Mouse (Mus musculus) spleen, postnatal 14 days (tissue): ENCODE results near the gene Ppp2r5e.

Source experiments
- DNase-seq, 2 experiments: peaks; one replicate each; pipeline ENCODE4 v3.0.0; 2021 to 2022; ENCODE audit warnings: low spot score in 2 of 2

The Ppp2r5e gene

GRCm38 (mm10) chr12:75577255-75577654, 18.8 kb downstream of the Ppp2r5e start:
- DNase-seq, result no peak

GRCm38 (mm10) chr12:75572271-75572670, 23.8 kb downstream of the Ppp2r5e start:
- peak; percentile 27 to 41 for DNase-seq

- no peak for DNase-seq
These were observed 25.9 kb downstream of the Ppp2r5e start for GRCm38 (mm10) chr12:75570138-75570537.

GRCm38 (mm10) chr12:75567745-75568144, 28.3 kb downstream of the Ppp2r5e start:
- DNase-seq, result no peak

- DNase-seq, result no peak
These were observed 30.3 kb downstream of the Ppp2r5e start for GRCm38 (mm10) chr12:75565756-75566155.

- no peak for DNase-seq
These were observed 31.5 kb downstream of the Ppp2r5e start for GRCm38 (mm10) chr12:75564498-75564897.

GRCm38 (mm10) chr12:75562996-75563618, 32.9 kb downstream of the Ppp2r5e start:
- no peak for DNase-seq

DNA sequence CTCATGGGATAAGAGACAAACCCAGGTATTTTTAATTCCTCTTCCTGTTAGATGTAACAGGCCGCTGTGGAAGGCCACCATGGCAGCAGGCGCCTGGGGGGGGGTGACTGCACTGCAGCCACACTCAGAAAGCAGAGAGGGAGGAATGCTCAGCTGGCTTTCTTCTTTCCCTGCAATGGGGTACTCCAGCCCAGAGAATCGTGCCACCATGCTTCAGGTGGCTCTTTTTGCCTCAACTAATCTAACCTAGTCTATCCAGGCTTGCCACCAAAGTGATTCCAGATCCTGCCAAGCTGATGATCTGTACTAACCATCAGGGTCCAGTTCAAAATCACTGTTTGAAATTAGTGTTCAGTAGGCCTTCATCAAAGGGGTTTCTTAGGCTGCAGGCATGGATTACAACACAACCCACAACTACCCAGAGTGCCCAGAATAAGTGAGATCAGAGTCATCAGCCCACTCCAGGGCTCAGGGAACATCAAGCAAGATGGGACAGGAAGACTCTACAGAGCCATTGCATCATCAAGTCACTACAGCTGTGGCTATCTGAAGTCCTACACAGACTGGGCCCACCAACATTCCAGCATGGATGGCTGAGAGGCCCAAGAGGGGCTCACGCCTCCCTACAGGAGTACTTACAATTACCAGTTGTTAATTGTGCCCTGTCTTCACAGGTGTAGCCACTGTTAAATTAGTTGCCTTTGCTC, 35.2 kb downstream of the Ppp2r5e start:
- DNase-seq, result no peak

GRCm38 (mm10) chr12:75559196-75559595, 36.8 kb downstream of the Ppp2r5e start:
- DNase-seq, result no peak

DNA sequence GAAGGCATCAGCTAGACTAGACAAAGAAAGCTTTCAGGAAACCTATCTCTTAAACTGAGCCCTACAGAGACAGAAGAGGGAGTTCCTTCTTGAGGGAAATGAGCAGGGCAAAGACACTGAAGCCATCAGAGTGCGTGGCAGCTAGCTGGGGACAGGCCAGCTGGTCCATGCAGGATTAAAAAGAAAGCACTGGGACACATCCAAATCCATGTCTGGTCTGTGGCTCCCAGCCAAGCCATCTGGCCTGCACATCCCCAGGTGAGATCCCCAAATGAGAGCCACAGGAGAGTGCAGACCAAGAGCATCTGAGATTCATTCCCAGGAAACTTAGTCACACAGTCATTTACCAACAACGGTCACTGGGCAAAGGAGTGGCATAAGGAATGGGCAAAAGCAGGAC, 38.2 kb downstream of the Ppp2r5e start:
- DNase-seq, result no peak

- DNase-seq, result no peak
These were observed 41.0 kb downstream of the Ppp2r5e start for GRCm38 (mm10) chr12:75555032-75555431.

GRCm38 (mm10) chr12:75552296-75552695, 43.7 kb downstream of the Ppp2r5e start:
- DNase-seq, result no peak

DNA sequence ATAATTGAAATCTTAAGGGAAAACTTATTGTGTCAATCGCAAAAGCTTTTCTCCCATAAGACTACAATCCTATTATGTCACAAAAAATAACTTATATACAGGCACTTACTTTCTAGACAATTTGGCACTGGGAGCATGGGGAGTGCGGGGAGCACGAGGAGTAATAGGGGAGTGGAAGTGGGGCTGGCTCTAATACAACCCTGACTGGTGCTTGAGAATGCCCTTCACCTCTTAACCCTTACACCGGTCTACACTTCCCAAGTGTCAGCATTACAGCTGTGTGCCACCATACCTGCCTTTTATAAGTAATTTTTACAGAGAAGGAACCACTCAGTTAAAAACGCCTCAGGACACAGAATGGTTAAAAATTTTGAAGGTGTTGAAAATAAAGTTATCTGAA, 44.4 kb downstream of the Ppp2r5e start:
- no peak for DNase-seq

DNA sequence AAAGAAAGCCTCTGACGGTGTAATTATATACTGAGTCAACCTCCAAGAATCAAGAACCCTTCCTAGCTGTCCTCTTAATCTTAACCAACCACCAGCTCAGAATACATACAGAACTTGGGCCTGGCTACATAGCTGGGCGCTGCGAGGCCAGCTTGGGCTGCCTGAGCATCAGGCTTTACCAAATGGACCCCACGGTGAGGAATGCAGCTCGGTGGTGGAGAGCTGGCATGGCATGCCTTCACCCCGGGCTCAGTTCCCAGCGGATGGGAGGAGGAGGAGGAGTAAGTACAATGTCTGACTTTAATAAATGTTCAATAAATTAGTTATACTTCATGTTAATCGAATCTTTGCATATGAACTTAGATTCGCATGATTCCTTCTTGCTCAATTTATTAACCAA, 47.0 kb downstream of the Ppp2r5e start:
- no peak for DNase-seq

DNA sequence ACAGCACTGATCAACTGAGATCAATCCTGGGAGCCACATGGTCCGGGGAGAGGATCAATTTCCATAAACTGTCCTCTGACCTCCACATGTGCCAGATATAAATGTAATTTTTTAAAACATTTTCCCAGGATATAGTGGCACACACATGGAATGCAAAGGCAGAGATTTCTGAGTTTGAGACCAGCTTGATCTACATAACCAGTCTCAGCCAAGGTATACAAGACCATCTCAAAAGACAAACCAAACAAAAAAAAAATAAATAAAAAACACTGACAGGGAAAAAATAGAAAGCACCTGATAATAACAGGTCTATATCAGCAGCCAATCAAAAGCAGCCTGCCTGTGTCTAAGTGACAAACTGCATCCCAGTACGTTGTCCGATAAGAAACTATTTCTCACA, 48.9 kb downstream of the Ppp2r5e start:
- DNase-seq, result no peak

DNA sequence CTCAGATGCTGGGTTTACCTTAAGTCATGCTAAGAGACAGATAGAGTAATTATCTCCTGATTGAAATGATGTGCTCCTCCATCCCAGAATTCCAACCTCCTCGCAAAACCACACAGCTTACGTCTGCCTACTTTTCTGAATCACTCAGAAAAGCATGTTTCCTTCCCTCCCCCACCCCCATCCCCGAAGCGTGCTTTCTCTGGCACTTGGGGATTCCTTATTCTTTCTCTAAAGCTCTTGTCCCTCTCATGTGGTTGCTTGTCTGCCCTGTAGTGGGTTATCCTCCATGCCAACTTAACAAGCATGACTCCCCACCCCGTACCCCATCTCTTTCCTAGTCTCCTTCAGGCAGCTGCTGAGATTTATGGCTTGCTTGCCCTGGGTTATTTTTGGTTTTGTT, 49.8 kb downstream of the Ppp2r5e start:
- no peak for DNase-seq

DNA sequence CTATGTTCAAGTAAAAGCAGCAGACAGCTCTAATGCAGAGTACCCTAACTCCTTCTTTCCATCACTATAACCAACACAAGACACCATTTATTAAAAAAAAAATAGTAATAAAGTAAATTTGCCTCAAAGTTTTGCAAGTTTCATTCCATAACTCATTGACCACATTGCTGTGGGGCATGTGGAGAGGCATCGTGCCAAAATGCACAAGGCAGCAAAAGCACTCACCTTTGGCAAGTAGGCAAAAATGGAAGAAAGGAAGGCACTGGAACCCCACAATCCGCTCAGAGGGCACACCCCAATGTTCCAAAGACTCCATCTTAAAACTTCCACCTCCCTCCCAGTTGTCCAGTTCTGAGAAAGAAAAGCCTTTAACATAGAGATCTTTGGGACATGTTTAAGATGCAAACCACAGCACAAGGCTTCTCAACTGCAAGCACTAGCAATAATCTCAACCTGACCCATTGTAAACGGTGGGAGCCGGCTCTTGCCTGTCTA, 50.6 kb downstream of the Ppp2r5e start:
- DNase-seq, result no peak

GRCm38 (mm10) chr12:75544666-75545065, 51.4 kb downstream of the Ppp2r5e start:
- no peak for DNase-seq

DNA sequence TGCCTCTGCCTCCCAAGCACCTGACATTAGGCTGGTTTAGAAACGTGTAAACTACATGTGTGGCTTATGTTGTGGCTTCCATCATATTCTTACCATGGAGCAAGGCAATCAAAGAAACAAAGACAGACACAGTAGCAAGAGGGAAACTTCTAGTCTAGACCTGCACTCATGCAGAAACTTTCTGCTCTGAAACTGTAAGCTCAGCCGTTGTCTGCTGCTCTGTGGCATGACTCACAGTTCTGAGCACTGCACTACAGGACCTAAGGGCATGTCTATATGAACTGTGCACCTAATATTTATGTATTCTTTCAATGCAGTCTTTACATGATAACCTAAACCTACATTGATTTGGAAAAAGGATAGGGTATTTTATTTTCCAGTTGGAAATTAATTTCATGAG, 51.8 kb downstream of the Ppp2r5e start:
- DNase-seq, result no peak

- DNase-seq, result no peak
These were observed 52.7 kb downstream of the Ppp2r5e start for GRCm38 (mm10) chr12:75543346-75543745.

GRCm38 (mm10) chr12:75540621-75541171, 55.3 kb downstream of the Ppp2r5e start:
- no peak for DNase-seq

DNA sequence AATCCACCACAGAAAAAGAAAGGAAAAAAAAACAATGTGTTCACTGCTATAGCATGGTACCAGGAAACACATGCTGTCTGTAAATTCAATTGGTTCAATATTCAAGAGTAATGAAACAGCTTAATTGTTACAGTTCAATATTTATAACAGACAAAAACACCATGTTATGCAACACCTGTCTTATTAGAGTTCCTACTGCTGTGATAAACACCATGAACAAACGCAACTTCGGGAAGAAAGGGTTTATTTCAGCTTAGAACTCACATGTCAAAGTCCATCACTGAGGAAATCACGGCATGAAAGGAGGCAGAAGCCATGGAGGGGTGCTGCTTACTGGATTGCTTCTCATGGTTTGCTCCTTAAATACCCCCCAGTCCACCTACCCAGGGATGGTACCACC, 56.8 kb downstream of the Ppp2r5e start:
- DNase-seq, result no peak
